Mouse (Mus musculus) large intestine, adult 2 months (tissue): ENCODE data around the gene Tcf3. TPM values are rescaled to one million over a fixed set of nuclear protein-coding genes. Genes with fewer than 3 reads are reported as not detected.

Experiments used
- DNase-seq: peaks from one replicate; pipeline ENCODE4 v3.0.0-alpha.2; 2012; ENCODE audit warnings: low read depth, low spot score
- WGBS: fragments of 180-500 bp; shearing (Covaris S2); methylation state at CpG from one replicate; pipeline ENCODE4 v1.1.7; 2018; 5-methylcytosine and 5-hydroxymethylcytosine counted together
- polyA plus RNA-seq: library from polyadenylated mRNA; depleted of rRNA; stranded (reverse); fragments of >200 nt; gene quantifications from 2 replicates; pipeline ENCODE4 v1.2.3, GENCODE M21; 2012; rRNA removed

The Tcf3 gene
- 60.2 and 76.9 TPM in 2 replicates for polyA plus RNA-seq

- WGBS, result under 1% methylated on average over 61 of the region's 61 CpGs
- peak; percentile 96 for DNase-seq
These were observed at the start of gene Tcf3 for GRCm38 (mm10) chr10:80433513-80434232. Tcf3 (minus strand) TSS chr10:80433647.

GRCm38 (mm10) chr10:80481002-80481401 lies 47.6 kb upstream of the Tcf3 start:
- WGBS, result 32% methylated on average over 5 of the region's 5 CpGs
- DNase-seq, result no peak

- DNase-seq, result no peak
- 80% methylated on average over 5 of the region's 5 CpGs for WGBS
These were observed 45.1 kb upstream of the Tcf3 start for GRCm38 (mm10) chr10:80478531-80478930.

- DNase-seq, result peak; percentile 18
- WGBS, result 2% methylated on average over 57 of the region's 58 CpGs
These were observed 42.0 kb upstream of the Tcf3 start for GRCm38 (mm10) chr10:80475290-80475959.

GRCm38 (mm10) chr10:80465066-80465465 lies 31.6 kb upstream of the Tcf3 start:
- no peak for DNase-seq
- 60% methylated on average over 5 of the region's 5 CpGs for WGBS

GRCm38 (mm10) chr10:80464381-80465035 lies 31.1 kb upstream of the Tcf3 start:
- WGBS, result 18% methylated on average over 19 of the region's 19 CpGs
- DNase-seq, result no peak

GRCm38 (mm10) chr10:80461346-80461745 lies 27.9 kb upstream of the Tcf3 start:
- WGBS, result 65% methylated on average over 7 of the region's 7 CpGs
- no peak for DNase-seq

GRCm38 (mm10) chr10:80460324-80460723 lies 26.9 kb upstream of the Tcf3 start:
- WGBS, result 53% methylated on average over 4 of the region's 4 CpGs
- no peak for DNase-seq

- 85% methylated on average over 11 of the region's 11 CpGs for WGBS
- DNase-seq, result no peak
These were observed 26.2 kb upstream of the Tcf3 start for GRCm38 (mm10) chr10:80459671-80460070.

GRCm38 (mm10) chr10:80459236-80459635 lies 25.8 kb upstream of the Tcf3 start:
- no peak for DNase-seq
- WGBS, result 66% methylated on average over 10 of the region's 10 CpGs

- 72% methylated on average over 5 of the region's 5 CpGs for WGBS
- DNase-seq, result no peak
These were observed 22.2 kb upstream of the Tcf3 start for GRCm38 (mm10) chr10:80455697-80456096.

GRCm38 (mm10) chr10:80454781-80455180 lies 21.3 kb upstream of the Tcf3 start:
- no peak for DNase-seq
- 83% methylated on average over 5 of the region's 5 CpGs for WGBS

- DNase-seq, result no peak
- WGBS, result 62% methylated on average over 10 of the region's 10 CpGs
These were observed 20.2 kb upstream of the Tcf3 start for GRCm38 (mm10) chr10:80453601-80454000.

- no peak for DNase-seq
- 9% methylated on average over 6 of the region's 6 CpGs for WGBS
These were observed 17.2 kb upstream of the Tcf3 start for GRCm38 (mm10) chr10:80450599-80450998.

GRCm38 (mm10) chr10:80445898-80446601 lies 12.6 kb upstream of the Tcf3 start:
- 8% methylated on average over 26 of the region's 26 CpGs for WGBS
- peak; percentile 59 for DNase-seq

GRCm38 (mm10) chr10:80445052-80445451 lies 11.6 kb upstream of the Tcf3 start:
- 79% methylated on average over 1 of the region's 1 CpGs for WGBS
- DNase-seq, result no peak

- WGBS, result 51% methylated on average over 5 of the region's 5 CpGs
- DNase-seq, result no peak
These were observed 11.0 kb upstream of the Tcf3 start for GRCm38 (mm10) chr10:80444339-80445045.

- WGBS, result 81% methylated on average over 8 of the region's 8 CpGs
These were observed 10.3 kb upstream of the Tcf3 start for GRCm38 (mm10) chr10:80443575-80444278.

GRCm38 (mm10) chr10:80442989-80443388 lies 9.5 kb upstream of the Tcf3 start:
- no peak for DNase-seq
- WGBS, result 60% methylated on average over 2 of the region's 2 CpGs

More at GRCm38 (mm10) chr10:80443575-80444278, 10.3 kb upstream of the Tcf3 start:
- no peak for DNase-seq
